Mouse (Mus musculus) limb, embryonic 11.5 days (tissue): ENCODE data around the gene Olfr871. TPM values are rescaled to one million over a fixed set of nuclear protein-coding genes. Genes with fewer than 3 reads are reported as not detected.
"Not testable (repeated sequence)": the region's sequence is repeated elsewhere in the genome, so short reads cannot be mapped to it uniquely, and the experiment has no call there.

Source experiments
- ATAC-seq: fragments of 200-750 bp; cut with Nextera tagmentation; 2 replicates; pipeline ENCODE4 v1.8.0; 2017; ENCODE audit warnings: low read depth; ENCODE audit not compliant: insufficient number of reproducible peaks, low FRiP score, low TSS enrichment
- DNase-seq: peaks from one replicate; pipeline ENCODE4 v3.0.0-alpha.2; 2015; ENCODE audit warnings: low spot score
- H3K27ac ChIP-seq: fragments of 300-500 bp; sonication (generic); replicated peaks from 2 replicates; pipeline ENCODE4 v1.5.1; 2014; ENCODE audit warnings: low read depth, mild to moderate bottlenecking, low read length
- H3K27me3 ChIP-seq: fragments of 300-500 bp; sonication (generic); 2 replicates; pipeline ENCODE4 v1.6.1; 2014; ENCODE audit warnings: mild to moderate bottlenecking, low read length, mixed read lengths; ENCODE audit not compliant: control insufficient read depth, insufficient read depth
- H3K36me3 ChIP-seq: fragments of 300-500 bp; sonication (generic); 2 replicates; pipeline ENCODE4 v1.6.1; 2014; ENCODE audit warnings: mild to moderate bottlenecking, low read length, moderate library complexity, mixed read lengths; ENCODE audit not compliant: control insufficient read depth, insufficient read depth
- H3K4me1 ChIP-seq: fragments of 300-500 bp; sonication (generic); 2 replicates; pipeline ENCODE4 v1.6.1; 2014; ENCODE audit warnings: low read length, mixed read lengths; ENCODE audit not compliant: control insufficient read depth, insufficient read depth
- H3K4me2 ChIP-seq: fragments of 300-500 bp; sonication (generic); 2 replicates; pipeline ENCODE4 v1.6.1; 2014; ENCODE audit warnings: low read depth, mild to moderate bottlenecking, moderate library complexity; ENCODE audit not compliant: severe bottlenecking
- H3K4me3 ChIP-seq: fragments of 300-500 bp; sonication (generic); 2 replicates; pipeline ENCODE4 v1.5.1; 2014; ENCODE audit warnings: low read depth, low read length
- H3K9ac ChIP-seq: fragments of 300-500 bp; sonication (generic); 2 replicates; pipeline ENCODE4 v1.6.1; 2014; ENCODE audit warnings: mild to moderate bottlenecking, low read length
- H3K9me3 ChIP-seq: fragments of 300-500 bp; sonication (generic); 2 replicates; pipeline ENCODE4 v1.6.1; 2016; ENCODE audit warnings: low read length; ENCODE audit not compliant: control insufficient read depth
- WGBS: fragments of 180-500 bp; shearing (Covaris S2); extraction: QIAGEN DNeasy Blood & Tissue Kit; methylation state at CpG from one replicate; pipeline ENCODE4 v1.1.7; 2014; 5-methylcytosine and 5-hydroxymethylcytosine counted together
- polyA plus RNA-seq: library from polyadenylated mRNA; unstranded; fragments of >200 nt; fragmentation: Nextera tagmentation; extraction: Ambion mirVana; gene quantifications from 2 replicates; pipeline ENCODE4 v1.2.1, GENCODE M21; 2014

Olfr871 gene
- not detected in 2 replicates for polyA plus RNA-seq

GRCm38 (mm10) chr9:20211907-20212306 lies at the start of gene Olfr871:
Gene Olfr871, plus strand, starts transcription at chr9:20212207.
- Histone ChIP-seq H3K27ac (no peak within 1 kb of the TSS), H3K9ac (no peak within 1 kb of the TSS), H3K9me3 (no peaks in the 10 kb centered on the region; the same call in 1 of the 2 replicates), H3K4me1 (no peaks in the 10 kb centered on the region), H3K4me3 (no peak within 1 kb of the TSS), H3K27me3 (no peaks in the 10 kb centered on the region), H3K36me3 (no peaks in the 10 kb centered on the region), H3K4me2 (no peak within 1 kb of the TSS)
- DNase-seq (no peak), ATAC-seq (no peak)

- peaks cover 3% of the 10 kb centered on the region; the same call in 1 of the 2 replicates for H3K9me3 ChIP-seq
- no peaks in the 10 kb centered on the region for H3K27me3 ChIP-seq
- H3K36me3 ChIP-seq: no peaks in the 10 kb centered on the region
- no peak within 1 kb of the TSS for H3K9ac ChIP-seq
- ATAC-seq (no peak), DNase-seq (no peak)
- no peak within 1 kb of the TSS for H3K27ac ChIP-seq
- 81% methylated on average over 2 of the region's 2 CpGs for WGBS
- no peaks in the 10 kb centered on the region for H3K4me1 ChIP-seq
- H3K4me2 ChIP-seq: no peak within 1 kb of the TSS
- no peak within 1 kb of the TSS for H3K4me3 ChIP-seq
These were observed 38.0 kb upstream of the Olfr871 start, which contains the start of gene Olfr870 for GRCm38 (mm10) chr9:20173957-20174356. Gene Olfr870, minus strand, starts transcription at chr9:20174057.

GRCm38 (mm10) chr9:20179463-20179862 lies 32.5 kb upstream of the Olfr871 start:
- no peak overlapping the region for H3K4me2 ChIP-seq
- no peak for ATAC-seq
- H3K4me1 ChIP-seq: no peaks in the 10 kb centered on the region
- no peak overlapping the region for H3K27ac ChIP-seq
- H3K4me3 ChIP-seq: no peak overlapping the region
- no peaks in the 10 kb centered on the region for H3K36me3 ChIP-seq
- no peak overlapping the region for H3K9ac ChIP-seq
- DNase-seq: no peak
- no peaks in the 10 kb centered on the region for H3K27me3 ChIP-seq
- peaks cover 3% of the 10 kb centered on the region; the same call in 1 of the 2 replicates for H3K9me3 ChIP-seq
- 73% methylated on average over 5 of the region's 5 CpGs for WGBS

GRCm38 (mm10) chr9:20202131-20202530 lies 9.9 kb upstream of the Olfr871 start:
- H3K36me3 ChIP-seq: no peaks in the 10 kb centered on the region
- no peaks in the 10 kb centered on the region for H3K27me3 ChIP-seq
- no peak for ATAC-seq
- no peak overlapping the region for H3K4me2 ChIP-seq
- DNase-seq: no peak
- 67% methylated on average over 1 of the region's 1 CpGs for WGBS
- H3K27ac ChIP-seq: no peak overlapping the region
- peaks cover 2% of the 10 kb centered on the region; the same call in 1 of the 2 replicates for H3K9me3 ChIP-seq
- H3K4me3 ChIP-seq: no peak overlapping the region
- H3K9ac ChIP-seq: no peak overlapping the region
- no peaks in the 10 kb centered on the region for H3K4me1 ChIP-seq

- H3K27me3 ChIP-seq, DNase-seq, H3K36me3 ChIP-seq, H3K9ac ChIP-seq, H3K9me3 ChIP-seq, H3K4me3 ChIP-seq, H3K4me1 ChIP-seq, H3K4me2 ChIP-seq, H3K27ac ChIP-seq, ATAC-seq: not testable (repeated sequence)
- 90% methylated on average over 7 of the region's 7 CpGs for WGBS
These were observed 8.5 kb upstream of the Olfr871 start for GRCm38 (mm10) chr9:20203413-20203984.

- Histone ChIP-seq H3K4me2 (no peak overlapping the region), H3K9me3 (no peaks in the 10 kb centered on the region; the same call in 1 of the 2 replicates), H3K4me1 (no peaks in the 10 kb centered on the region), H3K36me3 (no peaks in the 10 kb centered on the region), H3K27ac (no peak overlapping the region), H3K4me3 (no peak overlapping the region), H3K27me3 (no peaks in the 10 kb centered on the region), H3K9ac (no peak overlapping the region)
- ATAC-seq: no peak
- DNase-seq: no peak
- WGBS: 70% methylated on average over 1 of the region's 1 CpGs
These were observed 1.2 kb upstream of the Olfr871 start for GRCm38 (mm10) chr9:20210812-20211211.

- Histone ChIP-seq H3K4me1 (no peaks in the 10 kb centered on the region), H3K27me3 (no peaks in the 10 kb centered on the region), H3K9me3 (no peaks in the 10 kb centered on the region; the same call in 1 of the 2 replicates), H3K4me3 (no peak overlapping the region), H3K36me3 (no peaks in the 10 kb centered on the region), H3K9ac (no peak overlapping the region), H3K27ac (no peak overlapping the region), H3K4me2 (no peak overlapping the region)
- DNase-seq (no peak), ATAC-seq (no peak)
- WGBS: 75% methylated on average over 2 of the region's 2 CpGs
These were observed 530 bp upstream of the Olfr871 start for GRCm38 (mm10) chr9:20211477-20211876.

- no peaks in the 10 kb centered on the region for H3K4me1 ChIP-seq
These were observed 24.8 kb downstream of the Olfr871 start, which contains the start of gene Olfr872 for GRCm38 (mm10) chr9:20236819-20237218. Gene Olfr872, plus strand, starts transcription at chr9:20237119.

GRCm38 (mm10) chr9:20237378-20237777 lies 25.4 kb downstream of the Olfr871 start:
- H3K9ac ChIP-seq: no peak overlapping the region
- H3K9me3 ChIP-seq: no peaks in the 10 kb centered on the region
- H3K27ac ChIP-seq: no peak overlapping the region
- DNase-seq (no peak), ATAC-seq (no peak)
- 83% methylated on average over 2 of the region's 2 CpGs for WGBS
- H3K4me2 ChIP-seq: no peak overlapping the region
- H3K36me3 ChIP-seq: no peaks in the 10 kb centered on the region
- H3K27me3 ChIP-seq: no peaks in the 10 kb centered on the region
- no peaks in the 10 kb centered on the region for H3K4me1 ChIP-seq
- no peak overlapping the region for H3K4me3 ChIP-seq

More at GRCm38 (mm10) chr9:20236819-20237218, 24.8 kb downstream of the Olfr871 start, which contains the start of gene Olfr872:
- DNase-seq (no peak), ATAC-seq (no peak)
- no peaks in the 10 kb centered on the region for H3K27me3 ChIP-seq
- H3K36me3 ChIP-seq: no peaks in the 10 kb centered on the region
- H3K9me3 ChIP-seq: no peaks in the 10 kb centered on the region
- H3K4me2 ChIP-seq: no peak within 1 kb of the TSS
- H3K4me3 ChIP-seq: no peak within 1 kb of the TSS
- H3K27ac ChIP-seq: no peak within 1 kb of the TSS
- H3K9ac ChIP-seq: no peak within 1 kb of the TSS
